Mouse (Mus musculus): ENCODE measurements at regions not wholly inside any gene's neighbourhood (a gene's known extent, or its start where the extent isn't known, plus 50 kb on each side); places are given as distances from the start of the nearest gene placed in this dataset.

GRCm38 (mm10) chr8:54330106-54330505 is 199.3 kb upstream of the Asb5 start:
- DNase-seq = no peak
- intact Hi-C loops (cut with DNase I) = loop anchor here (5.0 kb wide), 1 partner anchor 458 kb away; no protein-coding TSS in a partner anchor

- intact Hi-C loops (cut with DNase I) = loop anchor here (5.0 kb wide), 1 partner anchor 460 kb away; no protein-coding TSS in a partner anchor
- no peak for DNase-seq
These were observed 197.5 kb upstream of the Asb5 start for GRCm38 (mm10) chr8:54331883-54332282.

GRCm38 (mm10) chr8:54351123-54351522 is 178.3 kb upstream of the Asb5 start:
- intact Hi-C loops (cut with DNase I) = no loop called here

GRCm38 (mm10) chr8:54361716-54362115 is 167.7 kb upstream of the Asb5 start:
- no peak for DNase-seq
- intact Hi-C loops (cut with DNase I) = no loop called here

More at GRCm38 (mm10) chr8:54351123-54351522, 178.3 kb upstream of the Asb5 start:
- DNase-seq = no peak

GRCm38 (mm10) chr8:54370501-54370900 is 158.9 kb upstream of the Asb5 start:
- no peak for DNase-seq
- intact Hi-C loops (cut with DNase I) = no loop called here

- DNase-seq = no peak
- intact Hi-C loops (cut with DNase I) = no loop called here
These were observed 158.3 kb upstream of the Asb5 start for GRCm38 (mm10) chr8:54371073-54371472.

- intact Hi-C loops (cut with DNase I) = no loop called here
- no peak for DNase-seq
These were observed 156.5 kb upstream of the Asb5 start for GRCm38 (mm10) chr8:54372921-54373320.

- no peak for DNase-seq
- intact Hi-C loops (cut with DNase I) = no loop called here
These were observed 153.8 kb upstream of the Asb5 start for GRCm38 (mm10) chr8:54375373-54376098.

GRCm38 (mm10) chr8:54380191-54380590 is 149.2 kb upstream of the Asb5 start:
- intact Hi-C loops (cut with DNase I) = no loop called here
- no peak for DNase-seq

- DNase-seq = no peak
- intact Hi-C loops (cut with DNase I) = loop anchor here (5.0 kb wide), 1 partner anchor 94 kb away; no protein-coding TSS in a partner anchor
These were observed 136.5 kb upstream of the Asb5 start for GRCm38 (mm10) chr8:54392866-54393265.

- DNase-seq = peak; percentile 15 to 18
- intact Hi-C loops (cut with DNase I) = loop anchor here (5.0 kb wide), 1 partner anchor 94 kb away; no protein-coding TSS in a partner anchor
These were observed 135.7 kb upstream of the Asb5 start for GRCm38 (mm10) chr8:54393466-54394197.

GRCm38 (mm10) chr8:54405723-54406122 is 123.7 kb upstream of the Asb5 start:
- intact Hi-C loops (cut with DNase I) = no loop called here
- DNase-seq = no peak

- no peak for DNase-seq
- intact Hi-C loops (cut with DNase I) = no loop called here
These were observed 115.1 kb upstream of the Asb5 start for GRCm38 (mm10) chr8:54414092-54414799.

GRCm38 (mm10) chr8:54416691-54417090 is 112.7 kb upstream of the Asb5 start:
- intact Hi-C loops (cut with DNase I) = no loop called here
- no peak for DNase-seq

- intact Hi-C loops (cut with DNase I) = no loop called here
- DNase-seq = no peak
These were observed 111.3 kb upstream of the Asb5 start for GRCm38 (mm10) chr8:54418035-54418434.

- intact Hi-C loops (cut with DNase I) = no loop called here
- DNase-seq = no peak
These were observed 108.9 kb upstream of the Asb5 start for GRCm38 (mm10) chr8:54420339-54421098.

- no peak for DNase-seq
- intact Hi-C loops (cut with DNase I) = no loop called here
These were observed 104.3 kb upstream of the Asb5 start for GRCm38 (mm10) chr8:54425039-54425438.

GRCm38 (mm10) chr8:54435694-54436093 is 93.7 kb upstream of the Asb5 start:
- DNase-seq = no peak
- intact Hi-C loops (cut with DNase I) = no loop called here

GRCm38 (mm10) chr8:54441143-54441542 is 88.2 kb upstream of the Asb5 start:
- DNase-seq = no peak
- intact Hi-C loops (cut with DNase I) = no loop called here

- intact Hi-C loops (cut with DNase I) = no loop called here
- DNase-seq = no peak
These were observed 87.0 kb upstream of the Asb5 start for GRCm38 (mm10) chr8:54442395-54442794.

Data from heart, postnatal 14 days (tissue).